Mouse (Mus musculus): ENCODE measurements around the gene Gsto2.

DNA sequence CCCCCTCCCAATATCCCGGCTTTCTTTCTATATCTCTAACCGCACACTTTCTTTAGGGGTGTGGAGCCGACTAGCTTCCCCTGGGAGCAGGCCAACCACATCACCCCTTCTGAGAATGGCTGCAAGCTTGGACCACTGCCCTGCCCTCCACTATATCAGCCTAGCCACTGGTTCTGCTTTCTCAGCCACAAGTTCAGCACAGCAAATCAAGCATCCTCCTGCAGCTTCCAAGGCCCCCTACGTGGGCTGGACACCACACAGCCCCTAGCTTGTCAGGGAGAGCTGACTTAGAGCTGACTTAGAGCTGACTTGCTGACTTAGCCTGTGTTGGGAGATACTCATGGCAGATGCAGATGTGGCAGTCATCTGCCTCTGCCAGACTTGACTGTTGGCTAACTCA is 39.7 kb downstream of the Gsto2 start:
- no peak for TF ChIP-seq CTCF (IDR thresholded peaks at IDR 0.05; ENCODE audit: low read depth)
- TF ChIP-seq EP300 (IDR thresholded peaks at IDR 0.05; ENCODE audit: low read depth), result no peak
